Mouse (Mus musculus) right cerebral cortex, adult 2 months (tissue): Measurements from ENCODE around the gene 4930402H24Rik.
"Not testable (repeated sequence)": the region's sequence is repeated elsewhere in the genome, so short reads cannot be mapped to it uniquely, and the experiment has no call there.

Source experiments
- DNase-seq, 2 experiments: peaks; one replicate each; pipeline ENCODE4 v3.0.0; 2021 to 2022; ENCODE audit warnings: low spot score in 2 of 2

4930402H24Rik gene

GRCm38 (mm10) chr2:130852964-130853363 lies 53.2 kb downstream of the 4930402H24Rik start:
- no peak for DNase-seq

- no peak for DNase-seq
Measured at GRCm38 (mm10) chr2:130851363-130852246, 54.6 kb downstream of the 4930402H24Rik start.

GRCm38 (mm10) chr2:130849688-130850087 lies 56.5 kb downstream of the 4930402H24Rik start:
- no peak for DNase-seq

DNA sequence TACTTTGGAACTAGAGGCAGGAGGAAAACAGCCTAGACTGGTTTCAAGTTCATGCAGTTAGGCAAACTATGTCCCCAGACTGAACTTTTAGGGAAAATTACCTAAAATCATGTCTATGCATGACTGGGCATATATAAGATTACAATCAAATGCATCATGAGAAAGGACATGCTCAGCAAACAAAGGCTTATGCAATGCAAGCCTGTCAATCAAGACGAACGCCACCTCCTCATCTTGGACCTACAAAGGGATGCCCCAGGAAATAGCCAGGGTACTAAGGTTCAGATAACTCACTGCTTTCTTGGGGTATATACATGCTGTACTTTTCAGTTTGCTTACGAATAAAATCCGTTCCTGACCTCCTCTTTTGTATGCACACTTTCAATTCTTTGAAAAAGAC lies 57.9 kb downstream of the 4930402H24Rik start:
- no peak for DNase-seq

DNA sequence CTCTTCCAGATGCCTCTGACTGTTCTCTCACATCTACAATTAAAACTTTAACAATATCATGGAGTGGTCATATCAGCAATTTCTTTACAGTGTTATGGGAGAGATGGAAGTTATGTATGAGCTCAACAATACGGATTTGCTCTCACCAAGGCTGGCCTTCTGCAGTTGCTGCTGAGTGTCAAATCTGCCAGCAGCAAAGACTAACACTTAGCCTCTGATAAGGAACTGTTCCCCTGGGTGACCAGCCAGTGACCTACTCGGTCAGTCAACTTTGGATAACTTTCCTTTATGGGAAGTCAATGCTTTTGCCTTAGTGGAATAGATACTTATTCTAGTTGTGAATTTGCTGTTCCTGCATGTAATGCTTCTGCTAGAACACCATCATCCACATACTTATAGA lies 62.6 kb downstream of the 4930402H24Rik start:
- no peak for DNase-seq

DNA sequence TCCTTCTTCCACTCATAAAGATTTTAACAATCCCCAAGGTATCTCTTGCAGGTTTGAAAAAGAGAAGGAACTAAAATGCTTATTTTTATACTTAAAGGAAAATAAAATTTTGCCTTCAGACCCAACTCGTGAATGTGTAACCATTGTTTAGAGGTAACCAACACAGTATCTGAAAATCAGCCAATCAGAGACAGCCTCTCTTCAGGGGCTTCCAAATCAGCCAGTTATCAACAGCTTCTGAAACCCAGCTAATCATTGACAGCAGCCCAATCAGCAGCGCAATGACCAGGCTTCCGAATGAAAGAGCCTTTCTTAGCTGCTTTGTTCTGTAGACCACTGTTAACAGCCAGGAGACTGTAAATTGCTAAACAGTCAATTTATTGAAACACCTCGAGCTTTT lies 65.4 kb downstream of the 4930402H24Rik start:
- peak; percentile 88 to 91 for DNase-seq

GRCm38 (mm10) chr2:130839874-130840661 lies 66.1 kb downstream of the 4930402H24Rik start:
- peak; percentile 68 to 82 for DNase-seq

DNA sequence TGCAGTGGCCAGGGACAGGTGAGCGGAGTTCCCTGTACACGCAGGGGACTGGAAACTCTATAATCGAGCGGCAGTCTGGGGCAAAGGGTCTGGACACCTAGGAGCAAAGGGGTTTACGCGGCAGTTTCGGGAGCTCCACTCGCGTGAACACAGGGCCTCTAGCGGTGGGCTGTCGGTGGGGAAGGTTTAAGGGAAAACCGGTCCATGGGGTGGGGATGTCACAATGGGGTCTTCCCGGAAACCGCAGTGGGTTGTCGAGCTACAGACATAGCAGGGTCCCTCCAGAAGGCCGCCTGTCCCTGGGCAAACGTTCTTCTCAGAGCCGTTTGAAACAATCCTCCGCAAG lies 66.7 kb downstream of the 4930402H24Rik start:
- no peak for DNase-seq

GRCm38 (mm10) chr2:130839084-130839483 lies 67.1 kb downstream of the 4930402H24Rik start:
- peak; percentile 37 to 43 for DNase-seq

GRCm38 (mm10) chr2:130838131-130838530 lies 68.1 kb downstream of the 4930402H24Rik start:
- DNase-seq: no peak

DNA sequence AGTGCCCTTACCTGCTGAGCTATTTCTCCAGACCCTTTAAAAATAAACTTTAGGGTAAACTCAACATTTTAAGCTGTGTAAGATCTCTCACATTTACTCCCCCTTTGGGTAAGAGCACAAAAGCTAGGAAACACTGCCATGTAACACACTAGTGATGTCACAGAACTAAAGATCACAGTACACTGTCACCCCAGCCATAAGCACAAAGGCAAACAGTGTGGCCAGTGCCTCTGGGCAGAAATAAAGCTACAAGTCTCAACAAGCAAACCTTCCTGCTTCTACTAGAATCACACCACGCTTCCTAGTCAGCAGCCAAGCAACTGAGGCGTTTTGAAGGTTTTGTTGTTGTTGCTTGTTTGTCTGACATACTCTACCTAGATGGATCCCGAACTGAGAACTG lies 72.5 kb downstream of the 4930402H24Rik start:
- no peak for DNase-seq

DNA sequence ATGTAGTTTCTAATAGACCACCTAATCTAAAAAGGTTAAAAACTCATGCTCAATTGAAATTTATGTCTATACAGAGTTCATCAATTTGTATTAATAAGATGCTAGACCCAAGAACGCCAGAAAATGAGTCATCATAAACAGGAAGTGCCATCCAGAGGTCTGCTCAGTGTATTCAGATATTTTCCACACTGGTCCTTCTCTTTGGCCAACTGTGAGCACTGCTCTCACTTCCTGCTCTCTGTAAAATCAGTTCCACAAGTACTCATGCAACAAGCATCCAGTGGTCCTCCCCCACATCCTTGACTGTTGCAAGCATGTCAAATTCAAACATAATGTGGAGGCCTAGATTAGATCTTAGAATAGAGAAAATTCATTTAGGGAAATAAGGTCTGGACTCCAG lies 73.6 kb downstream of the 4930402H24Rik start:
- no peak for DNase-seq

DNA sequence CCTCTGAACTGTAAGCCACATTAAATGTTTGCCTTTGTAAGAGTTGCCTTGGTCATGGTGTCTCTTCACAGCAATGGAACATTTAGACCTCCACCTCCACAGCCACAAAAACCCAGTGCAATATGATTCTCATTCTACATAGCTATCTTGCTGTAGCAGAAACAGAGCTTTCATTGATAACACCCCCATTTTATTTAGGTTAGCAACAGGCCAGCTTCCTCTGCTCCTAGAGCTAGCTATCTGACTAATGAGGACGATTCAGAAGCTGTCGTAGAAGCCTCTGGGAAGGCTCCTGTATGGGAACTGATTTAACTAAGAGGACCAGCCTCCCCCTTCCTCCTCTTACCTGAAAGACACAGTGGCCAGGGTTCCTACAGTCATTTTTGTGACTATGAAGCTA lies 74.2 kb downstream of the 4930402H24Rik start:
- DNase-seq: no peak

- DNase-seq: no peak
Measured at GRCm38 (mm10) chr2:130830236-130830635, 76.0 kb downstream of the 4930402H24Rik start.

DNA sequence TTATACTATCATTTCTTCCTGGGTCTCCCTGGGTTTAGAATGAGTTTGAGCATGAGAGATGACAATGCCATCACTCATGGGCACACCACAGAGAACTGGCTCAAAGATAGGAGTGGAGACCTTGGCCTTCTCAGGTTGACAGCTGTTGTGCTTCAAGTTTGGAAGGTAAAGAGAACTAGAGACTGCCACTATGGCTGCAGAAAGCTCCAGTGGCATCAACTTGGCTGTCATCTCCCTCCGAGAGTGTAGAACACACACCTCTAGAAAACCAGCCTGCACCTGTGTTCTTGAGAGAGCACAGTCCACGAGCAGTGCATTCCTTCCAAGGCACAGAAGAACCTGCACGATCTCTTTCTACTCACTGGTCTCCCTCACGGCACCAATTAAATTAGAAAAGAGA lies 76.7 kb downstream of the 4930402H24Rik start:
- DNase-seq: no peak

DNA sequence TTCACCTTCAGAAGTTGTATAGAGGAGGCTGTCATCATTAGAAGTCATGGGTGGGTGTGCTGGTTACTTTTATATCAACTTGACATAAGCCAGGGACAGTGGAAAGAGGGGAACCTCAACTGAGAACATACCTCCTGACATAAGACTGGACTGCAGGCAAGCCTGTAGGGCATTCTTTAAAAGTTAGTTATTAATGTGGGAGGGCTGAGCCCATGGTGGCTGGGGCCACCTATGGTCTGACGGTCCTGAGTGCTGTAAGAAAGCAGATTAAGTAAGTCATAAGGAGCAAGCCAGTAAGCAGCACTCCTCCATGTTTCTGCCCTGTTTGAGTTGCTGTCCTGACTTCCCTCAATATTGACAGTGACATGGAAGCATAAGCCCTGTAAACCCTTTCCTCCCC lies 77.5 kb downstream of the 4930402H24Rik start:
- DNase-seq: no peak

GRCm38 (mm10) chr2:130828066-130828465 lies 78.1 kb downstream of the 4930402H24Rik start:
- DNase-seq: not testable (repeated sequence)

- DNase-seq: peak; percentile 32 to 50
Measured at GRCm38 (mm10) chr2:130827410-130827809, 78.8 kb downstream of the 4930402H24Rik start.

GRCm38 (mm10) chr2:130818838-130819647 lies 87.2 kb downstream of the 4930402H24Rik start:
- peak; percentile 28 to 66 for DNase-seq

DNA sequence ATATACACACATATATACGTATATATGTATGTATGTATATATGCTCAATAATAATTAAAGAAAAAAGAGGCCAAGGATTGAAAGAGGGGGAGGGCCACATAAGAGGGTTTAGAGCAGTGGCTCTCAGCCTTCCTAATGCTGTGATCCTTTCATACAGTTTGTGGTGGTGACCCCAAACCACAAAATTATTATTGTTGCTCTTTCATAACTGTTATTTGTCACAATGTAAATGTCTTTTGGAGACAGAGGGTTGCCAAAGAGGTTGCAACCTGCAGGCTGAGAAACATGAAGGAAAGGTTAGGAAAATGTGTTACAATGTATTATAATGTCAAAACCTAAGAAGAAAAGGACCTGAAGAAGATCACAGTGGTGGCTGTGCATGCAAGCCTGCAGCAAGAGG lies 88.3 kb downstream of the 4930402H24Rik start:
- no peak for DNase-seq

- no peak for DNase-seq
Measured at GRCm38 (mm10) chr2:130816205-130816604, 90.0 kb downstream of the 4930402H24Rik start.

GRCm38 (mm10) chr2:130814492-130814891 lies 91.7 kb downstream of the 4930402H24Rik start:
- no peak for DNase-seq
